Mouse (Mus musculus) stomach, postnatal 0 days (tissue): Measurements from ENCODE around the gene Ccnb3.

Source experiments
- CTCF ChIP-seq: IDR thresholded peaks from 2 replicates; pipeline ENCODE4 v1.5.1; 2016; ENCODE audit warnings: antibody characterized with exemption, low read depth, mild to moderate bottlenecking, moderate library complexity
- EP300 ChIP-seq: optimal IDR thresholded peaks from 2 replicates; pipeline ENCODE3; 2016; ENCODE audit warnings: antibody characterized with exemption

GRCm38 (mm10) chrX:7079820-7080429 is 38.5 kb upstream of the Ccnb3 start:
- TF ChIP-seq EP300 = no peak
- no peak for TF ChIP-seq CTCF
